Mouse (Mus musculus): ENCODE measurements around the gene Olfr222. TPM values are rescaled to one million over a fixed set of nuclear protein-coding genes. Genes with fewer than 3 reads are reported as not detected.
"Not testable (repeated sequence)": the region's sequence is repeated elsewhere in the genome, so short reads cannot be mapped to it uniquely, and the experiment has no call there.

The Olfr222 gene
- total RNA-seq (2021), result not detected
- long read RNA-seq, experiment 1, result 0 reads
- long read RNA-seq, experiment 2, result 0 reads

- intact Hi-C loops (cut with DNase I); DNase-seq: not testable (repeated sequence)
Observed at GRCm38 (mm10) chr11:59576135-59576534, at the start of gene Olfr222. TSS of gene Olfr222 (minus strand) at chr11:59576235.

GRCm38 (mm10) chr11:59624017-59624630, 48.1 kb upstream of the Olfr222 start:
- intact Hi-C loops (cut with DNase I), result loop anchor here (2.0 kb wide), 1 partner anchor 113 kb away; no protein-coding TSS in a partner anchor

GRCm38 (mm10) chr11:59622214-59622613, 46.2 kb upstream of the Olfr222 start:
- DNase-seq, result no peak
- intact Hi-C loops (cut with DNase I), result loop anchor here (2.0 kb wide), 1 partner anchor 157 kb away; no protein-coding TSS in a partner anchor

More at GRCm38 (mm10) chr11:59624017-59624630, 48.1 kb upstream of the Olfr222 start:
- peak; percentile 65 to 72 for DNase-seq

- intact Hi-C loops (cut with DNase I); DNase-seq: not testable (repeated sequence)
Observed at GRCm38 (mm10) chr11:59616986-59617385, 41.0 kb upstream of the Olfr222 start.

GRCm38 (mm10) chr11:59614120-59614519, 38.1 kb upstream of the Olfr222 start:
- peak; percentile 35 to 57 for DNase-seq
- intact Hi-C loops (cut with DNase I), result loop anchor here (5.0 kb wide), 1 partner anchor 87 kb away; the partner anchor contains the start of gene Zkscan17

GRCm38 (mm10) chr11:59611646-59612045, 35.6 kb upstream of the Olfr222 start:
- intact Hi-C loops (cut with DNase I), result loop anchor here (5.0 kb wide), 1 partner anchor 84 kb away; the partner anchor contains the start of gene Zkscan17
- DNase-seq, result no peak

GRCm38 (mm10) chr11:59602287-59602686, 26.3 kb upstream of the Olfr222 start:
- DNase-seq, result no peak
- intact Hi-C loops (cut with DNase I), result no loop called here

GRCm38 (mm10) chr11:59600872-59601271, 24.8 kb upstream of the Olfr222 start:
- intact Hi-C loops (cut with DNase I), result no loop called here
- no peak for DNase-seq

GRCm38 (mm10) chr11:59599211-59599610, 23.2 kb upstream of the Olfr222 start:
- no peak for DNase-seq
- intact Hi-C loops (cut with DNase I), result no loop called here

- intact Hi-C loops (cut with DNase I), result no loop called here
- no peak for DNase-seq
Observed at GRCm38 (mm10) chr11:59596950-59597349, 20.9 kb upstream of the Olfr222 start.

- no peak for DNase-seq
- intact Hi-C loops (cut with DNase I), result no loop called here
Observed at GRCm38 (mm10) chr11:59596091-59596490, 20.1 kb upstream of the Olfr222 start.

- intact Hi-C loops (cut with DNase I), result no loop called here
- no peak for DNase-seq
Observed at GRCm38 (mm10) chr11:59593189-59593588, 17.2 kb upstream of the Olfr222 start, which contains the start of gene Olfr223. TSS of gene Olfr223 (minus strand) at chr11:59593289.

GRCm38 (mm10) chr11:59589496-59589895, 13.5 kb upstream of the Olfr222 start:
- intact Hi-C loops (cut with DNase I), result no loop called here
- no peak for DNase-seq

- DNase-seq, result peak; percentile 15 to 34
Observed at GRCm38 (mm10) chr11:59584539-59584938, 8.5 kb upstream of the Olfr222 start.

GRCm38 (mm10) chr11:59575726-59576125, 309 bp downstream of the Olfr222 start:
- intact Hi-C loops (cut with DNase I), result no loop called here
- peak in 1 of 2 experiments; percentile 8 for DNase-seq

More at GRCm38 (mm10) chr11:59584539-59584938, 8.5 kb upstream of the Olfr222 start:
- intact Hi-C loops (cut with DNase I), result no loop called here

- intact Hi-C loops (cut with DNase I), result loop anchor here (5.0 kb wide), 1 partner anchor 267 kb away; no protein-coding TSS in a partner anchor
- DNase-seq, result peak in 1 of 2 experiments; percentile 14
Observed at GRCm38 (mm10) chr11:59569306-59569705, 6.7 kb downstream of the Olfr222 start.

- DNase-seq, result no peak
- intact Hi-C loops (cut with DNase I), result no loop called here
Observed at GRCm38 (mm10) chr11:59562837-59563236, 13.2 kb downstream of the Olfr222 start.

- intact Hi-C loops (cut with DNase I), result no loop called here
- no peak for DNase-seq
Observed at GRCm38 (mm10) chr11:59562336-59562735, 13.7 kb downstream of the Olfr222 start.

GRCm38 (mm10) chr11:59560906-59561305, 15.1 kb downstream of the Olfr222 start:
- no peak for DNase-seq
- intact Hi-C loops (cut with DNase I), result no loop called here

- no peak for DNase-seq
Observed at GRCm38 (mm10) chr11:59554535-59554934, 21.5 kb downstream of the Olfr222 start.

GRCm38 (mm10) chr11:59554127-59554526, 21.9 kb downstream of the Olfr222 start:
- no peak for DNase-seq
- intact Hi-C loops (cut with DNase I), result no loop called here

More at GRCm38 (mm10) chr11:59554535-59554934, 21.5 kb downstream of the Olfr222 start:
- intact Hi-C loops (cut with DNase I), result no loop called here

GRCm38 (mm10) chr11:59544005-59544404, 32.0 kb downstream of the Olfr222 start:
- no peak for DNase-seq
- intact Hi-C loops (cut with DNase I), result no loop called here

Data from heart, postnatal 14 days (tissue).